Mouse (Mus musculus): Measurements from ENCODE around the gene Axin2. TPM values are rescaled to one million over a fixed set of nuclear protein-coding genes. Genes with fewer than 3 reads are reported as not detected.
A peak's percentile ranks its signal among the peaks of the same experiment; 100 is the strongest.

The Axin2 gene
- total and polyA plus RNA-seq, 3 experiments: 14.2 to 29.9 (median 16.6) TPM

DNA sequence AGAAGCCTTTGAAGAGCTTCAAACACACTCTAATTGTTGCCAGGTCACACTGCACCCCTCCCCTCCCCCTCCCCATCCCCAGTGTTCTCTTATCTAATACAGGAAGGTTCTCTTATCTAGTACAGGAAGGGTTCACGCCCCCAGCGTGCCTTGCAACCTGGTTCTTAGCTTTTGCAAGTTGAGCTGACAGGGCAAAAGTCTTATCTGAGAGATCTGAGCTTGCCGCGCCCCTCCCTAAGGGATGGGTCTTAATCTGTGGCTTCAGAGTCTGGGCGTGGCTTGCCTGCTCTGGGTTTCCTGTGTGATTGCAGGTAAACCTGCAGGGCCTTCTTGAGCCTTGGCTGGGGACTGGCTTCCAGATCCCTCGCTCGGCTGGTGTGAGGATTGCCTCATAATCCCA lies 9.2 kb upstream of the Axin2 start:
- peaks cover 27% of the 10 kb centered on the region for H3K9me3 ChIP-seq (replicated peaks; ENCODE audit: low read length)
- H3K27me3 ChIP-seq (replicated peaks): no peaks in the 10 kb centered on the region
- H3K4me2 ChIP-seq (ENCODE audit: insufficient read depth, low read depth, poor library complexity, severe bottlenecking): peak overlapping the region; percentile 24; the same call in 1 of the 2 replicates
- in situ Hi-C loops (cut with MboI; ENCODE audit: low pct_ligation_motif_present, low pct_unique_long_range_greater_than_20kb, low sequenced_read_pairs): no loop called here
- H3K27ac ChIP-seq (ENCODE audit: insufficient read depth, low read depth): no peak overlapping the region
- no peak overlapping the region for H3K9ac ChIP-seq (ENCODE audit: insufficient read depth, low read depth)
- no peak for TF ChIP-seq MAX (IDR thresholded peaks at IDR 0.05; ENCODE audit: low read length)
- TF ChIP-seq MAFK (IDR thresholded peaks at IDR 0.05; ENCODE audit: insufficient replicate concordance, low read length): no peak
- TF ChIP-seq SMC3 (IDR thresholded peaks at IDR 0.05; ENCODE audit: low read depth, low read length): no peak
- TF ChIP-seq CHD2 (IDR thresholded peaks at IDR 0.05; ENCODE audit: low read length): 0 out of 2 replicates have a peak, but pooled peaks have one; percentile 12
- no peak for TF ChIP-seq KAT2A (IDR thresholded peaks at IDR 0.05; ENCODE audit: insufficient replicate concordance, low read length)
- no peak for TF ChIP-seq USF2 (conservative IDR thresholded peaks at IDR 0.05; ENCODE audit: low read depth, low read length)
- no peak for TF ChIP-seq POLR2A (IDR thresholded peaks at IDR 0.05; ENCODE audit: low read depth, low read length)
- no peak for TF ChIP-seq USF1 (IDR thresholded peaks at IDR 0.05; ENCODE audit: low read depth, low read length)
- H3K79me2 ChIP-seq (replicated peaks; ENCODE audit: control insufficient read depth, extremely low read depth, insufficient read depth, poor library complexity, severe bottlenecking): no peaks in the 10 kb centered on the region
- no peaks in the 10 kb centered on the region for H3K36me3 ChIP-seq (replicated peaks in 1 of 2; ENCODE audit: control insufficient read depth in 1 of 2, insufficient read depth in 1 of 2, low read length in 1 of 2)
- peaks cover 10 to 36% of the 10 kb centered on the region in 2 experiments for H3K4me1 ChIP-seq (ENCODE audit: control insufficient read depth in 1 of 2, insufficient read depth in 2 of 2)
- H3K4me3 ChIP-seq (replicated peaks in 1 of 3; ENCODE audit: low read depth in 2 of 3, low read length in 2 of 3, poor library complexity in 1 of 3): no peak overlapping the region
- dilution Hi-C loops (cut with MboI; ENCODE audit: extremely low pct_ligation_motif_present, extremely low pct_unique_long_range_greater_than_20kb, low sequenced_read_pairs): no loop called here
- DNase-seq (ENCODE audit: extremely low read depth): no peak

DNA sequence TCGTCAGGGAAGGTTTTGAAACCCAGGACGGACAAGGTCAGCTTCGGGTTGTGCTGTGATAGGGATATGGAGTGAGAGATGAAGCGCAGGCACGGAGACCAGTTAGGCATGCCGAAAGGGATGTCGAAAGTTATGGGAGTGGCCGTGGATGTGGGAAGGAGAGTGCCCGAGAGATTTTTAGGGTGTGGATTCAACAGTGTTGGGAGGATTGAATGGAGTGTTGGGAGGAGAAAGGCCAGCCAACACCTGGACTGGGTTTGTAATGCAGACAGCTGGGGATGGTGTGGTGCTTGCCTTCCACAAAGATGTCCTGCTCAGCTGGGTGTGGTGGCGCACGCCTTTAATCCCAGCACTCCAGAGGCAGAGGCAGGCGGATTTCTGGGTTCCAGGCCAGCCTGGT lies 8.0 kb upstream of the Axin2 start:
- H3K79me2 ChIP-seq (replicated peaks; ENCODE audit: control insufficient read depth, extremely low read depth, insufficient read depth, poor library complexity, severe bottlenecking): no peaks in the 10 kb centered on the region
- in situ Hi-C loops (cut with MboI; ENCODE audit: low pct_ligation_motif_present, low pct_unique_long_range_greater_than_20kb, low sequenced_read_pairs): no loop called here

GRCm38 (mm10) chr11:108917422-108918324 lies 2.5 kb upstream of the Axin2 start:
- no peak overlapping the region for H3K27ac ChIP-seq (ENCODE audit: insufficient read depth, low read depth)
- no peak overlapping the region for H3K9ac ChIP-seq (ENCODE audit: insufficient read depth, low read depth)
- H3K27me3 ChIP-seq (replicated peaks): no peaks in the 10 kb centered on the region
- no peaks in the 10 kb centered on the region for H3K36me3 ChIP-seq (replicated peaks in 1 of 2; ENCODE audit: control insufficient read depth in 1 of 2, insufficient read depth in 1 of 2, low read length in 1 of 2)
- dilution Hi-C loops (cut with MboI; ENCODE audit: extremely low pct_ligation_motif_present, extremely low pct_unique_long_range_greater_than_20kb, low sequenced_read_pairs) (no loop called here), in situ Hi-C loops (cut with MboI; ENCODE audit: low pct_ligation_motif_present, low pct_unique_long_range_greater_than_20kb, low sequenced_read_pairs) (loop anchor here (5.0 kb wide), 1 partner anchor 260 kb away; no protein-coding TSS in a partner anchor)
- peak; percentile 83 for DNase-seq (ENCODE audit: extremely low read depth)
- no peak overlapping the region for H3K4me3 ChIP-seq (replicated peaks in 1 of 3; ENCODE audit: low read depth in 2 of 3, low read length in 2 of 3, poor library complexity in 1 of 3)
- H3K9me3 ChIP-seq (replicated peaks; ENCODE audit: low read length): peaks cover 33% of the 10 kb centered on the region
- H3K79me2 ChIP-seq (replicated peaks; ENCODE audit: control insufficient read depth, extremely low read depth, insufficient read depth, poor library complexity, severe bottlenecking): peaks cover 8% of the 10 kb centered on the region
- no peak overlapping the region for H3K4me2 ChIP-seq (ENCODE audit: insufficient read depth, low read depth, poor library complexity, severe bottlenecking)
- peaks cover 4 to 27% of the 10 kb centered on the region in 2 experiments; a peak in 3 of 4 replicates for H3K4me1 ChIP-seq (ENCODE audit: control insufficient read depth in 1 of 2, insufficient read depth in 2 of 2)
- TF ChIP-seq ELF1 (IDR thresholded peaks at IDR 0.05; ENCODE audit: low read depth, low read length) (peak; percentile 43; the same call in 1 of the 2 replicates), BHLHE40 (IDR thresholded peaks at IDR 0.05; ENCODE audit: low read depth, low read length) (peak; percentile 62), ETS1 (conservative IDR thresholded peaks at IDR 0.05; ENCODE audit: low read depth, low read length) (peak; percentile 86), MAX (IDR thresholded peaks at IDR 0.05; ENCODE audit: low read length) (peak; percentile 70), ZMIZ1 (IDR thresholded peaks at IDR 0.05; ENCODE audit: low read depth, low read length) (peak; percentile 63; the same call in 1 of the 2 replicates), HCFC1 (IDR thresholded peaks at IDR 0.05; ENCODE audit: low read depth, low read length) (no peak), JUND (conservative IDR thresholded peaks at IDR 0.05; ENCODE audit: low read depth, low read length) (no peak), ZNF384 (IDR thresholded peaks at IDR 0.05; ENCODE audit: low read depth, low read length) (0 out of 2 replicates have a peak, but pooled peaks have one; percentile 17), MAZ (IDR thresholded peaks at IDR 0.05; ENCODE audit: low read depth, low read length) (peak; percentile 88), NELFE (IDR thresholded peaks at IDR 0.05; ENCODE audit: low read depth, low read length) (no peak), TCF12 (IDR thresholded peaks at IDR 0.05; ENCODE audit: low read depth, low read length) (peak; percentile 99), MAFK (IDR thresholded peaks at IDR 0.05; ENCODE audit: insufficient replicate concordance, low read length) (peak; percentile 82; the same call in 1 of the 2 replicates), USF1 (IDR thresholded peaks at IDR 0.05; ENCODE audit: low read depth, low read length) (no peak), RCOR1 (conservative IDR thresholded peaks at IDR 0.05; ENCODE audit: low read depth, low read length) (peak; percentile 84), KAT2A (IDR thresholded peaks at IDR 0.05; ENCODE audit: insufficient replicate concordance, low read length) (peak; percentile 73; the same call in 1 of the 2 replicates), EP300 (IDR thresholded peaks at IDR 0.05; ENCODE audit: low read length) (peak; percentile 93), SMC3 (IDR thresholded peaks at IDR 0.05; ENCODE audit: low read depth, low read length) (peak; percentile 50), CTCF (conservative IDR thresholded peaks at IDR 0.05 in 1 of 2, IDR thresholded peaks at IDR 0.05 in 1 of 2; ENCODE audit: low read depth in 2 of 2, low read length in 2 of 2) (peak in 1 of 2 experiments; percentile 50; a peak in 2 of 4 replicates)

More for the DNA sequence above, 8.0 kb upstream of the Axin2 start:
- Histone ChIP-seq H3K36me3 (replicated peaks in 1 of 2; ENCODE audit: control insufficient read depth in 1 of 2, insufficient read depth in 1 of 2, low read length in 1 of 2) (no peaks in the 10 kb centered on the region), H3K9ac (ENCODE audit: insufficient read depth, low read depth) (no peak overlapping the region), H3K9me3 (replicated peaks; ENCODE audit: low read length) (peaks cover 39% of the 10 kb centered on the region), H3K27ac (ENCODE audit: insufficient read depth, low read depth) (no peak overlapping the region), H3K4me3 (replicated peaks in 1 of 3; ENCODE audit: low read depth in 2 of 3, low read length in 2 of 3, poor library complexity in 1 of 3) (no peak overlapping the region), H3K4me2 (ENCODE audit: insufficient read depth, low read depth, poor library complexity, severe bottlenecking) (no peak overlapping the region), H3K27me3 (replicated peaks) (no peaks in the 10 kb centered on the region), H3K4me1 (ENCODE audit: control insufficient read depth in 1 of 2, insufficient read depth in 2 of 2) (peaks cover 10 to 30% of the 10 kb centered on the region in 2 experiments)
- no peak for DNase-seq (ENCODE audit: extremely low read depth)
- no peak for TF ChIP-seq CHD2 (IDR thresholded peaks at IDR 0.05; ENCODE audit: low read length)
- no peak for TF ChIP-seq ZMIZ1 (IDR thresholded peaks at IDR 0.05; ENCODE audit: low read depth, low read length)
- no peak for TF ChIP-seq GABPA (IDR thresholded peaks at IDR 0.05; ENCODE audit: insufficient replicate concordance, low read depth, low read length)
- no peak for TF ChIP-seq BHLHE40 (IDR thresholded peaks at IDR 0.05; ENCODE audit: low read depth, low read length)
- no peak for TF ChIP-seq NELFE (IDR thresholded peaks at IDR 0.05; ENCODE audit: low read depth, low read length)
- dilution Hi-C loops (cut with MboI; ENCODE audit: extremely low pct_ligation_motif_present, extremely low pct_unique_long_range_greater_than_20kb, low sequenced_read_pairs): no loop called here
